Mouse (Mus musculus) neutrophil, adult 5-6 weeks (primary cell): ENCODE measurements at regions not wholly inside any gene's neighbourhood (a gene's known extent, or its start where the extent isn't known, plus 50 kb on each side); places are given as distances from the start of the nearest gene placed in this dataset.

ENCODE experiments used
- ATAC-seq: fragments of 151-379, 151-347 bp; 2 replicates; pipeline ENCODE4 v1.8.0; 2017; ENCODE audit warnings: mild to moderate bottlenecking, moderate TSS enrichment; ENCODE audit not compliant: insufficient number of reproducible peaks, poor library complexity, low FRiP score, severe bottlenecking; ENCODE audit errors: extremely low read depth

GRCm38 (mm10) chr4:142799291-142799690 is 413.5 kb downstream of the Prdm2 start:
- ATAC-seq, result no peak

GRCm38 (mm10) chr4:142798834-142799233 is 414.0 kb downstream of the Prdm2 start:
- ATAC-seq, result no peak

- no peak for ATAC-seq
Measured at GRCm38 (mm10) chr4:142792606-142792970, 420.2 kb downstream of the Prdm2 start.

DNA sequence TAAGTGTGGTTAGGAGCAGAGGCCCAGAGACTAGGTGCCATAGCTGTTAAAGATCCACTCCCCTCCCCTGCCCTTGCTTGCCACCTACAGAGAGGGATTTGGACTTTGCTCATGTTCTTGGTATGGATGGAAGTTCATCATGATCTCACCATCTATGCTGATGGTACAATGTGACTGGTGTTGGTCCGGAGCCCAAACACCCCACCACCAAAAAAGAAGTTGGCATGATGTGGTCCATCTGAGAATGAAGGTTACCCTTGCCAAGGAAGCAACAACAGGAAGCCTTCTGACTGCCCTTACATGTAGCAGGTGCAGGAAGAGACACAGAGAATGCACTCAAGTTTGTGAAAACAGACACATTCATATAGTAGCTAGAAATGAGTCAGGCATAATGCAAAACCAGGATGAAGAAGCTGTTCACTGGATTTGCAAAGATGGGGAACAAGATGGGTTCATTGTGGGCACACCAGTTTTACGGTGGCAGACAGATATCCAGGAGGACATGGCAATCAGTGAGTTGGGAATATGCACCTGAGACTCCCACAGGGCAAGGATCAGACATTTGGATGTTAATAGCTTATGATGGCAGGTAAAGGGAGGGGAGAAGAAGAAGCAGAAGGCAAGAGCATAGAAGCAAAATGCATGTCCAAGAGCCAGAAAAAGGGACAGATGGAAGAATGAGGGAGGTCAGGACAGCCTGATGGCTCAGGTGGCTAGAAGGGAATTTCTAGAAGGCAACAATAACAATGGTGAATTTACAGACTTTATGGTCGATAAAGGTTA is 420.8 kb downstream of the Prdm2 start:
- no peak for ATAC-seq

DNA sequence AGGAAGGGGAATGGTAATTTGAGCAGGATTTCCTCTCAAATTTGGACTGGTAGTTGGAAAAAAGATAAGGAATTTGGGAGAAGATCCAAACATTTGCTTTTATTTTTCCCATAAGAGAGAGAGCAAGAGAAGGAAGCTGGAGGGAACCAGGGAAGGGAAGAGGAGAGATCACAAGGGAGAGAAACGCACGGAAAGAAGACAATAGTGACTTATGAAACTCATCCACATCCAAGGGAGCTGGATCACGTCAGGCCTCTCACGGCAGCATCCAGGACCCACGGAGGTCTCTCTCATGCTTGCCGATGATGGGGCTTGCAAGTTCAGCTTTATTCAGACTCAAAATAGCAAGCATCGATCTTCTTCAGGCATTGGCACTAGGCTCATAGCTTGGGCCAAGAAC is 423.7 kb downstream of the Prdm2 start:
- ATAC-seq, result no peak

GRCm38 (mm10) chr4:142785386-142785785 is 427.4 kb downstream of the Prdm2 start:
- no peak for ATAC-seq

- no peak for ATAC-seq
Measured at GRCm38 (mm10) chr4:142776711-142777411, 435.9 kb downstream of the Prdm2 start.

DNA sequence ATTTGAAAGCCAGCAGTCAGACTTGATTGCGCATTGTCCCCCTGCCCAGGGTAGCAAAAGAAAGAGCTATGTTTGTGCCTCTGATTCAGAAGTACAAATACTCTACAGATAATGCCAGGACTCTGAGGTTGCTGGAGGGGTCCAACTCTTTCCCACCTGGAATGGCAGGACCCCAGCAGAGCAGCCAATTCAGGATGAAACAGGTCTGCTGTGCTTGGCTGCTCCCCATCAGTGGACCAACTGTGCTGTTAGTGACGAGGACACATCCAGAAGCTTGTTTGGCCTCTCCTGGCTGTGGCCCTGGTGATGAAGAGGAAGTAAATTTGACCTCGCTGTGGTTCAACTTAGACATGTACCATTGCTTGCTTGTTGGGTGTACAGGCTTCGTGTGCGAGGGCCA is 437.8 kb downstream of the Prdm2 start:
- ATAC-seq, result no peak

DNA sequence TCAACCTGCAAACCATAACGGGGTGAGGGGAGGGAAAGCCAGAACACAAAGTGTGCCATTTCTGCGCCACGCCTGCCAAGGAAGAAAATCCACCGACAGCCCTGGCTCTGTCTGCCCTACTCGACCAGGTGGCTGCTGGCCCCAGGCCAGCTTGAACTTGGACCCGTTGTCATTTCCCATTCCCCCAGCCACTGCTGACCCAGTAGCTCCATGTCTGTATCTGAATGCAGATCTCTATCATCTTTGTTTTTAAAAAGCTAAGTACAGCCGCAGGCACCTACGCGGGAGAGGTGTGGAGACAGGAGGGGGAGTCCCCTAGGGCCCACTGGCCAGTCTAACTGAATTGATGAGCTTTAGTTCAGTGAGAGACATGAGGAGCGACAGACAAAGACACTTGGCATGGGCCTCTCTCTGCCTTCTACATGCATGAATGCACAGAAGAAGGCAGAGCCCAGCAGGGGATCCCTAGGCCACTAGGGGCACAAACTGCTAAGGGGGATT is 439.1 kb downstream of the Prdm2 start:
- no peak for ATAC-seq

DNA sequence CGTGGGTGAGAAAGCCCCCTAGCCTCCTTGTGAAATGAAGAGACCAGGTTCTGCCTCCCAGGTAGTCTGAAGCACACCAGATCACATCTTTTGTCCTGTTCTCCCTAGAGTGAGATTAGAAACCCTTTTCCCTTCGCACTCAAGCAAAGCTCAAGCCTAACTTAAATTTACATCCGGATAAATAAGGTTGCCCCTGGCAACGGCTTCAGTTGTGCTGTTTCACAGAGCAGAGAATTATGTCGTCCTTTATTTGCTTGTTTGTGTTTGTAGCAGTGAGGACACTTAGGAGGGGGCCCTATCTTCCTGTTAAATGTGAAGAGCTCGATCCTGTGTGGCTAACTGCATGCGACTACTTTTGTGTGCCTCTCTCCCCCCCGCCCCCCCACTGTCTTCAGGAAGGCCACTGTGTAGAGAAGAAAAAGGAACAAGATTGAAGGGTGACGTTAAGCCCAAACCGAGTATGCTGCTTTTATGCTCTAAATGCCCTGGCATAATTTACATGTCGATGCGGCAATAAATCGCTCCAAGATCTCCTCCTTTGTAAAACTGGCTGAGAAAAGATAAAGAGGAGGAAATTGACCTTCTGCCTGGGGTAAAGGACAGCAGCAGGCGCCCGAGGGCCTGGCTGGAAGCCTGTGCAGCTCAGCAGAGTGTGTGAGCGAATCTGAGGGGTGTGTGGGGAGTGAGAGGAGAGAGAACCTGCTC is 439.9 kb downstream of the Prdm2 start:
- no peak for ATAC-seq

GRCm38 (mm10) chr4:142771520-142772150 is 441.2 kb downstream of the Prdm2 start:
- no peak for ATAC-seq

GRCm38 (mm10) chr4:142770177-142770576 is 442.6 kb downstream of the Prdm2 start:
- no peak for ATAC-seq

GRCm38 (mm10) chr4:142767665-142768064 is 445.1 kb downstream of the Prdm2 start:
- ATAC-seq, result no peak

- ATAC-seq, result no peak
Measured at GRCm38 (mm10) chr4:142761577-142761976, 451.2 kb downstream of the Prdm2 start.

GRCm38 (mm10) chr4:142758102-142758501 is 454.7 kb downstream of the Prdm2 start:
- ATAC-seq, result no peak

DNA sequence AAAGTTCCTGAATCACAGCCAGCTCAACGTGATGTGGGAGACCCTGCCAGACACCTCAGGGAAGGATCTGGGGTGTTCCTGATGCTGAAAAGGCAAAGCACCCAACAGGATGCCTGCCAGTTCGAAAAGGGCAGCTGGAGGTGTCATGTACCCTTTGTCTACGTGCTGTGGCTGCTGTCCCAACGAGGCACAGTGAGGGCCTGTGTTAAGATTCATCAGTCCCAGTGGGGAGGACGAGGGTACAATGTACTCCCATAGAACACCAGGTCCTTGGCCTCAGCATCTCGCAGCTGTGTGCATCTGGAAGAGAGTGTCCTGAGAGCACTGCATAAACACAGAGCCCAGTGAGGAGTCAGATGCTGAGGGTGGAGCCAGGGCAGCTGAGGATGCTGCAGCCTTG is 456.5 kb downstream of the Prdm2 start:
- no peak for ATAC-seq

DNA sequence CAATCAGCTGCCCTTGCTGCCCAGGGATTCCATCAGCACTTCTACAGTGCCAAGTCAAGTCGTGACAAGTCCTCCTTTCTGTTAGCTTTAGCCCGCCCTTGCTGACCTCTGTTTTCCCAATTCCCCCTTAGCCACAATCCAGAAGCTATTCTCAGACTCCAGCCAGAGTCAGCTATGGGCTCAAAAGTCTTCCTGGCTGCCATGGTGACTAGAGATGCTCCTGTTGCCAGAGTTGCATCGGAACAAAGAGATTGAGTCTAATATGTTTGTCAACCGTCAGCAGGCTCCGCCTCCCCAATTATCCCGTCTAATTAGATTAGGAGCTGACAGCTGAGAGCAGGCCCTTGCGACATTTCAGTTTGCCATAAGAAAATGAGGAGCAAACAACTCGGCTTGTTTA is 462.9 kb downstream of the Prdm2 start:
- ATAC-seq, result no peak

- ATAC-seq, result no peak
Measured at GRCm38 (mm10) chr4:142723554-142723907, 484.3 kb upstream of the Kazn start.

GRCm38 (mm10) chr4:142722845-142723553 is 483.8 kb upstream of the Kazn start:
- ATAC-seq, result no peak
